Mouse (Mus musculus) cerebellum, adult 11-12 months (tissue): ENCODE data around the gene Homer2.

Experiments
- DNase-seq: peaks from one replicate; pipeline ENCODE4 v3.0.0; 2022

Homer2 gene

DNA sequence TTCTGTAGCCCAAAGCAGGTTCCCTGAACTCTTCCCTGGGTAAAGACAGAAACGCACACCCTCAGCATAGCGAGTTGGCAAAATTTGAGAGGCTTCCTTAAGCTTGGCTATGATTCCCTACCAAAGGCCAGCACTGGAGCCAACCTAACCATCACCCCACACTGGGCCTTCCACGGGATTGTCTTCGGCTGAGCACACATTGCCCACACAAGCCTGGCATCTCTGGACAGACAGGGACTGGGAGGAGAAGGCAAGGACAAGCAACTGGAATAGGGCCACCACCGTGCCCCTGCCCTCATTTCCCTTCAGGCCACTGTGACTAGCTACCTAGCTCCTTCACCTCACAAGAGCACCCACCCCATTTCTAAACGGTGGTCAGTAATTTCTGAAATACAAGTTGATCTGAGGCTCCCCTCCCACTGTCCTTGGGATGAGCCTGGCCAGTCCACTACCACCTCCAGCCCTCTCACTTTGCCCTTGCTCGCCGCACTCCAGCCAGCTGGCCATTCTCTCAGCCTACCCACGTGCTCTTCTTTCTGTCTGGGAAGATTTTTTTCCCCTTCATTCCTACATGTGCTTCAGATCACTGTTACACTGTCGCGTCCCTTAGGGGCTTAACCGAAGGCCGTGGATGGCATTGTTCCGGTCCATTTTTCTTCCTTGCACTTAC is at the start of gene Homer2:
Gene Homer2 (minus strand): TSS at position 57 of the 670 bp plus-strand sequence.
- DNase-seq = peak; percentile 45

DNA sequence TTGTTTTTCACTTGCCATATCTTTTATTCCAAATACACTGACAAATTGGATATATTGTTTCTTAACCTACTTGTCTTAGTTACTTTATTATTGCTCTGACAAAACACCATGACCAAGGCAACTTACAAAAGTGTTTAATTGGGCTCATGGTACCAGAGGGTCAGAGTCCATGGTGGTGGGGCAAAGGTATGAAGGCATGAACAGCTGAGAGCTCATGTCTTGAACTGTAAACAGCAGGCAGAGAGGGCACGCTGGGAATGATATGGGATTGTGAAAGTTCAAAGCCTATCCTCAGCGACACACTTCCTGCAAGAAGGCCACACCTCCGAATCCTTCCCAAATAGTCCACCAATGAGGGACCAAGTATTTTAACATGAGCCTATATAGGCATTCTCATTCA is 40.6 kb upstream of the Homer2 start:
- no peak for DNase-seq

DNA sequence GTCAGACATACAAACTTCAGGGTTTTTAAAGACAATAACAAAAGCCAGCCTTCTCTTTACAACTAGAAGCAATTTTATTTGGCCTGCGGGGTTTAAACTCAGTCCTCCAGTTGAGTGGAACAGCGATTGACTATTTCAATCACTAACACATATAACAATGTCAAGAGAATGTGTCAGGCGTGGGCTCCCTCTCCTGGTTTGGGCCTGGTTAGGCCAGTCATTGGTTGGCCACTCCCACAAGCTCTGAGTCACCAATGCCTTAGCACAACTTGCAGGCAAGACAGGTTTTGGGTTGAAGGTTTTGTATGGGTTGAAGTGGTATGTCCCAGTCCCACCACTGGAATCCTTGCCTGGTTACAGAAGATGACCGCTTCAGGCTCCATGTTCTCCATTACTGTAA is 36.8 kb upstream of the Homer2 start:
- DNase-seq = peak; percentile 8

DNA sequence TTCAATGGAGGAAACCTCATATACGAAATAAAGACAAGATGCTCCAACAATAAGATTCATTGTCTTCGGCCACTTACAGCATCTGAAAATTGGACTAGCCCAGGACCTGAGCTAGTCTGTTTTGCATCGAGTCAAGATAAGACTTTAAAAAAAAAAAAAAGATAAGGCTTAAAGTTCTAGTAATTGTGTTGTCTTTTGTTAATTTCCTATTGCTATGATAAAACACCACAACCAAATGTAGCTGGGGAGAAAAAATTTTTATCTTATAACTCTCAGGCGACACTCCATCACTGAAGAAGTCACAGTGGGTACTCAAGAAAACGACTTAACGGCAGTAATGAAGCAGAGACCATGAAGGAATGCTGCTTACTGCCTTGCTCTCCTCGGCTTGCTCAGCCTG is 32.7 kb upstream of the Homer2 start:
- DNase-seq = no peak

DNA sequence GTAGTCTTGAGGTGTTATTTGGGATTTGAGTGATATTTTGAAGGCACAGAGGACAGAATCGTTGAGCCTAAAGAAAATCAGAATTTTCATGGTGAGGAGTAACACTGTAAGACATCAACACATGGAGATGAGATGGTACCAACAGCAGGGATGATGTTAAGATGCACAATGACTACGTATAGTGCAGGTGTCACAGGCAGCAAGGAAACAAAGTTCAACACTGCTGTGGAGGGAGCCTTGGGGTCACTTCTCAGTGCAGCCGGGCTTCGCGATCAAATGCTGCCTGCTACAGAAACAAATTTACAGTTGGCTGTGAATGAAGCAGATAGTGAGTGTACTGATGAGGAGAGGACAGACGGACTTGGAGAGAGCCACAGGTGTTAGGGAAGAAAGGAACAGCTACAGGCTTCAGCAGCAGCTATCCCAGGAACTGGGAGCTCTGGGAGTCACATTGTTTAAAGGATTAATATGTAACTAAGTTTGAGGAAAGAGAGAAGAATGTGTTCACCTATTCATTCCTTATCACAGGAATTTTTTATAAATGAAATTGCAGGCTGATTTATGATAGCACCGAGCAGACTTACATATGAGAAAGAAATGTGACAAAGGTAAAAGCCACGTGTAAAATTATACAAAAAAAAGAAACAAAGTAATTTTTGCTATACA is 31.5 kb upstream of the Homer2 start:
- DNase-seq = no peak

DNA sequence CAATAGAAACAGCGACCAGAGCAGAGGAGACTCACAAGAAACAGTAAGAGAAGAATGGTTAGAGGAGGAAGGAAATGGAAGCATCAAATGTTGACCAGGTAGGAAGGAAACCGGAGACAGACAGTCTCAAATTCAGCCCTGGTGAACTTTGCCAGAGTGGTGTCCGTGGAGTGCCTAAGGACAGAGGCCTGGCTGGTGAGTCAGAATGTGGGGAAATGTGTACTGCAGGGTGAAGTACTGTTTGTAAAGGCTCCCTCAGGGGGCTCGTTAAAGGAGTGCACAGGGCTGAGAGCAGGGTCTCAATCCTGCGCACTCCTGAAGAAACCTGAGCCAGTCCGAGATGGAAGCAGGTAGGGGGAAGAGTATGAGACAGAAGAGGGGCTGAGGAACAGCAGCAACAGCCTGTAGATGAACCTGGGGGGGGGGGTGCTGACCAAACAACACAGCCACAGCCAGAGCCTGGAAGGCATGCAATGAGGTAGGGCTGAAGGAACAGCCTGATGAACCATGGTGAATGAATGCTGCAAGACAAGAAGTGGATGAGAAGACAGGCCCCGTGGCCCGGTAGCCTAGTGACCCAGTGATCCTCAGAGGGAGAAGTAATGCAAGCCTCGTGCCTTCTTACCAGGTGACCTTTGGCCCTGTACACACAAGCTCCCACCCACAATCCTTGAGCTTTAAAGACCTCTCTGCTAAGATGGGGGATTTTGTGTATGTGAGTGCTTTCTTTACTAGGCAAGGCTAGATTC is 28.1 kb upstream of the Homer2 start:
- DNase-seq = no peak

DNA sequence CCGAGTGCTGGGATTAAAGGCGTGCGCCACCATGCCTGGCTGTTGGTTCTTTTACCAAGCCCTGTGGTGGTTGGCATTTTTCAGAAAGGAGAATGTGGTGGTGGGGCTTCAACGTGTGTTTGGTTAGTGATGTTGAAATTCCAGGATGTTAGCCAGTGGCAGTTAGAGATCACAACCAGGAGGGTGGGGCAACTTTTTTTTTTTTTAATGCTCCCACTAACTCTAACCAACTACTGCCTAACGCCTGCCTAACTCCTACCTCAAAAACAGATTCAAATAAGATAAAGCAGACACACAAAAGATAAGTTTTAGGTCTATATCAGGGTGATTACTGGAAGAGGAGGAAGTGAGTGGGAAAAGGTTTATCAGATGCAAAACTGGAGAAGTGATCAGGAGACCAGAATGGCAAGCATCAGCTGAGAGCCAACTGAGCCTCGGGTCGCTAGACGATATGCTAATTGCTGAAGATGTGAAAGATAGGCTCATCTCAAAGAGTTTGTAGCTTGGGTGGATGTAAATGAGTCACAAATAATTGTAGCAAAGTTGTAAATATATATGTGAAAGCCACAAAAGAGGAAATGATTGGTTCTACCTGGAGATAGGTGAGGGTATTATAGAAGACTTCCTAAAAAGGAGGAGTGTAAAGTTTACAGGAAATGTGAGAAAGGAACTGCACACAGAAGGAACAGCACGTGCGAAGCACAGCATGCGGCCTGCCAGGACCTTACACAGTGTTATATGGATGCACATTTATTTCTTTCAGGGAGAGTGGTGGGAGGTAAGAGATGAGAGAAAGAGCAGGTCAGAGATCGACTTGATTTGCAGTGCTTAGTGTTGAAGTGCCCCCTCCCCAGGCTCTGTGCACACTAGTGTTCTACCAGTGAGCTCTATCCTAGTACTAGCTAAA is 25.1 kb upstream of the Homer2 start:
- no peak for DNase-seq

DNA sequence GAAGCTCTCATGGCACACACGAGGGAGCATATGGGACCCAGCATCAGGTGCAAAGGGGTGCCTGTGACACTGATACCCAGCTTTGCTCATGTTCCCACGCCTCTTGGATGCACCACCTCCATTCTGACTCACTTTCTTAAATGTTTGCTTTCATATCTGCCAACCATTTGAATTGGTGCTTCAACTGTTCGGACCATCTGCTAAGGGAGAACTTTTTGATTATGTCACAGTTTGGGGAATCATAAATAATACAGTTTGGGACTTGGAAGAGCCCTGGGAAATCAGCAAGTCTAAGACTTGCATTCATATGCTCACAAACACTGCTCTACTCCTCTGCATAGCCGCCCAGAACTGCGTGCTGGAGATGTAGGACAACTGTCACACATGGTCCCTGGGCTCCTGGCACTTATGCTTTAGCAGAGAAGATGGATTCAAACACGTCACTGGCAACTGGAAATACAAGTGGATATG is 23.9 kb upstream of the Homer2 start:
- no peak for DNase-seq

DNA sequence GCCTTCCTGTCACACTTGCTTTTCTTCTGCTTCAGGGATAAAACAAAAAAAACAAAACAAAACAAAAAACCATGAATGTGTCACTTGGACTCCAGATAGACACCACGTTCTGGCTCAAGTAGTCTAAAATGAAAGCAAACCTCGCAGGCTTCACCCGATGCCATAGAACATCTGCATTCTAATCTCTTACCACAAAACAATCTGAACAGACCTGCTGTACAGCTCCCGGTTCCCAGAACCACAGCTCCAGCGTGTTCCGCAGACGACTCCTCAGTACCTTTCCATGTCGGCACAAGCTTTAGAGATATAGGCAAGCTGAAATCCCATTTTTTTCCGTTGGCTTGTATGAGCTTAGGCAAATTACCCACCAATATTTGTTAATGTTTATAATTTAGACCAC is 22.5 kb upstream of the Homer2 start:
- no peak for DNase-seq

DNA sequence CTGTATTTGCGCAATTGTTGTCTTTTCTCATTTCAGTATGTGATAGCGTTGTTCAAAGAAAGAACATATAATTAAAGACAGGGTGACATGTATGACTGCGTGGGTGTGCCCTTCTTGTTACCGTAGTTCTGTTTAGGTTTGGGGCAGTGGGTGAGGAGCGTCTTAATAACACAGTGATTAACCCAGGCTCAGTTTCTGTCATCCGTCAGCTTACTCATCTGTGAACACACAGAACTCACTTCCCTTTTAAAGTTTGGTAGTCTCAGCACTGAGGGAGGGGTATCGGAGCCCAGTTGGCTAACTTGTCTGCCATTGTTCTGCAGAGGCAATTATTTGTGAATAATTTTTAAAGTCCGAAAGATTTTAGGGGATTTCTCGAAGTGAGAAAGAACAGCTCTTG is 20.4 kb upstream of the Homer2 start:
- DNase-seq = no peak

DNA sequence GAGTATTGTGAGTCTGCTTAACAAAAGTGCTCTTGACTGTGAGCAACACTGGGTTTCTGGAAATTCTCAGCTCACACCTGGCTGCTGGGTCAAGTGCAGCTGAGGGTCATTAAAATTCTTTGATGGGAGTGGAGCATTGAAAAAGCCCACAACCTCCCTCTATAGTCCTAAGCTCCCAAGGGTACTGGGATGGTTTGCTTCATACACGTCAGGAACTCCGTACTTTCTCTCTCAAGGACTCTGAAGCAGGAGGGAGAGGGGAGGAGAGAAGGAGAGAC is 19.3 kb upstream of the Homer2 start:
- no peak for DNase-seq

DNA sequence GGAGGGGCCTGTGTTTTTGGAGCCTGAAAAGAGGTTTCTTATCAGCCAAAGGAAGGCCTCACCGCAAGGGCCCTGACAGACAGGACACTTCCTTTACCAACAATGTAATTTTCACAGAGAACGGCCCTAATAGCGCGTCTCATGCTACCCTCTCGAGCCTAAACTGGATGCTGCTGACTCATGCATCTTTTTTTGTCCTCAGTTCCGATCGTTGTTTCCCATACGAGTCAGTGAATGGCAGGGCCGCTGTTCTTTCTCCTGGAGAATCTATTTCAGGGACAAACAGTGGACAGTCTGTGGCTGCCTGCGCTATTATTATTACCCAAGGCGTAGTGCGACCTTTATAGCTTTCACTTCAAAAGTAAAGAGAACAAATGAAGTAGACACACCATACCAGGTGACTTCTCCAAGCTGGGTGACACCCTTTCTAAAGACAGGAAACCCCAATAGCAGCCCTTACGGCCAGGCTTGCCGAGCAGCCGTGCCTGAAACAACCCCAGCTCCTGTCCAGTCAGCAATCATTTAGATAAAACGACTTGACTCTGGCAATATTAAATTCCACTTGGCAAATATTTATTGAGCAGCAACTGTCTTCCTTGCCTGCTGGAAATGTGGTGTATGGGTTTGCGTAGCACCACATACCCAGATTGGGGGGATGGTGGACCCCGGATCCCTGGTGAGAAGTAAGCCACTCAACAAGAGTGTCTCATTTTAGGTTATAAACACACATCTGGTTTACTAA is 18.8 kb upstream of the Homer2 start:
- DNase-seq = no peak

DNA sequence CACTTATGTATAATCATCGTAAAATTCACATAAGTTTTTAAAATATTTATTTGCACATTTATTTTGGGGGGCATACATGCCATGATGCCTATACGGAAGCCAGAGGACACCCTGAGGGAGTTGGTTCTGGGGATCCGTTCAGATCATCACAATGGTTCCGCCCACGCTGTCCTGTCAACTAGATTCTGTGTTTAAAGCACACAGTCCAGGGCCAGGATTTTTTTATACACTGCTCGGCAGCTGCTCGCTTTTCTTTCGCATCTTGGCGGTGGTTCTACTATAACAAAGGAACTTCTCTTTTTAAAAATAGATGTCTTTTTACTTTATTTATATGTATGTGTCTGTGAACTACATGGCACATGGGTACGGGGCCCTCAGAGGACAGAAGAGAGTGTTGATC is 16.5 kb upstream of the Homer2 start:
- no peak for DNase-seq

DNA sequence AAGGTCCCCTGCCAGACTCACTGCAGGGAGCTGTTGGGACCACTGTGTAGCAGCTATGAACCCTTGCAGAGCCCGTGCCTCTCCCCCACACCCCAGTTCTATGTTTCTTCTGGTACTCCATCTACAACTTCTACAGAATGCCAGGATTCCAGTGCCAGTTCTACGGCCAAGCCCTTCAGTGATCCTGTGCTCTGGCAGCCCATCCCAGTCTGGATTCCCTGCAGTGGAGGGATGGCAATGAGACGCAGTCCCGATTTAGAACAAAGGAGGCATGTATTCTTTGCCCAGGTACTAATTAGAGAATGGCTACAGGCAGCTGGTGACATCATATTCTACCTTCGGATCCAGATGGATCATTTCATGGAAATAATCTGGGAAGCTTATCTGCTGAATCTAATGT is 13.9 kb upstream of the Homer2 start:
- DNase-seq = no peak

DNA sequence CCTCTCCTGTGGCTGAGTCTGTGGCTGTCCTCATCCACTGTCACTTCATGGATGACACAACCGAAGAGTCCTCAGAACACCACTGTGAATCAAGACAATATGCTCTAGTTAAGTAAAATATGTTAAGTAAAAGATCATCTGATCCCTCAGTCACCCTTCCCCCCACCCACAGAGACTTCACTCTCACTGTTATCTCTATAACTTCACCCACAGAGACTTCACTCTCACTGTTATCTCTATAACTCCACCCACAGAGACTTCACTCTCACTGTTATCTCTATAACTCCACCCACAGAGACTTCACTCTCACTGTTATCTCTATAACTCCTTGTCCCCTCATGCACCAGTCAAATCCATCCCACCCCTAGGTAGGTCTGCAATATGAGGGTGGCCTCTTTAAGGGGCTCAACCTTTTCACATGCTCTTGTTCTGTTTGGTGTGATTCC is 11.9 kb upstream of the Homer2 start:
- DNase-seq = no peak

DNA sequence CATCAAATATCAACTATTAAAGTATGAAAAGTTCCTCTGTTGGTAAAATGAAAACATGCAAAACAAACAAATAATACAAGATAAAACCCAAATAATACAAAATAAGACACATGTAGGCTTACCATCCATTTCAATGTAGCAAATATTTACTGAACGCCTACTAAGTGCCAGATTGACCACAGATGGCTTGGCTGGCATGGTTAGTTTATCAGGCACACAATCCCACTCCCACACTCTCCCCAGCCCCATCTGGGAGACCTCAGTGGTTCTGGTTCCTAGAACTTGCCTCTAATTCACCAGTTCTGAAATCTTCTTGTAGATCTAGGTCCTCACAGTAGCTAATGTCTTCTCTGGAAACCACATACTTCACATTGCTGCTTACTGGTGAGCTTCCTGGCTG is 11.3 kb upstream of the Homer2 start:
- no peak for DNase-seq

DNA sequence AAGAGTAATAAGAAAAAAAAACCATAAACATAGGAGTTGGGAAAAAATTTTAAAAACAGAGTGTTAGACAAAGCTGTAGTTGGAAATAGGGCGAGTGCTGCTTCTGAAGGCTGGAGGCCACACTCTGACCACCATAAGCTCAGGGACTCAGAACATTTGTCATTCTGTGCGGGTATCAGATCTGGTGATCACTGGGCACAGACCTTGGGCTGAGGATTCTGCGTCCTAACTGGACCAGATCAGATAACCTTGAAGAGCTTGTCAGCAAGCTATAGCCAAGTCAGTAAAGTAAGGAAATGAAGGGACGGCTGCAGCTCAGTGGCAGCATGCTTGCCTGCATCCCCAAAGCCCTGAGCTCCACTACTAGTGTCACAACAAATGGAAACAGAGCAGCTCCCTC is 2.8 kb upstream of the Homer2 start:
- DNase-seq = no peak

DNA sequence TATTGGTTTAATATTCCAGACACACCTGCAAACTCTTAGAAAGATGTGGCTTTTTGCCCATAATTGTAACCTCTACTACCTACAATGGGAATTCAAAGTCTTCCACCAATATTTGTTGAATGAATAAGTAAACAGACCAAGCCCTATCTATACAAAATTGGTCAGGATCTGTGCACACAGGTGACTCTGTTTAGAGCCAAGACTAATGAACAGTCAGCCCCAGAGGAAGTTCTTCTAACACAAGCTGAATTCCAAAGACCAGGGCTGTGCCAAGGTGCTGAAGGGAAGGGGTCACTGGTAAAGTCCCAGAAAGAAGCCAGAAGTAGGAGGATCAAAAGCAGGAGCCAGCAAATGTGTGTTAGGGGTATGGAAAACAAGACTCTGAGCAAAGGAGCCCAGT is 838 bp upstream of the Homer2 start:
- DNase-seq = no peak

DNA sequence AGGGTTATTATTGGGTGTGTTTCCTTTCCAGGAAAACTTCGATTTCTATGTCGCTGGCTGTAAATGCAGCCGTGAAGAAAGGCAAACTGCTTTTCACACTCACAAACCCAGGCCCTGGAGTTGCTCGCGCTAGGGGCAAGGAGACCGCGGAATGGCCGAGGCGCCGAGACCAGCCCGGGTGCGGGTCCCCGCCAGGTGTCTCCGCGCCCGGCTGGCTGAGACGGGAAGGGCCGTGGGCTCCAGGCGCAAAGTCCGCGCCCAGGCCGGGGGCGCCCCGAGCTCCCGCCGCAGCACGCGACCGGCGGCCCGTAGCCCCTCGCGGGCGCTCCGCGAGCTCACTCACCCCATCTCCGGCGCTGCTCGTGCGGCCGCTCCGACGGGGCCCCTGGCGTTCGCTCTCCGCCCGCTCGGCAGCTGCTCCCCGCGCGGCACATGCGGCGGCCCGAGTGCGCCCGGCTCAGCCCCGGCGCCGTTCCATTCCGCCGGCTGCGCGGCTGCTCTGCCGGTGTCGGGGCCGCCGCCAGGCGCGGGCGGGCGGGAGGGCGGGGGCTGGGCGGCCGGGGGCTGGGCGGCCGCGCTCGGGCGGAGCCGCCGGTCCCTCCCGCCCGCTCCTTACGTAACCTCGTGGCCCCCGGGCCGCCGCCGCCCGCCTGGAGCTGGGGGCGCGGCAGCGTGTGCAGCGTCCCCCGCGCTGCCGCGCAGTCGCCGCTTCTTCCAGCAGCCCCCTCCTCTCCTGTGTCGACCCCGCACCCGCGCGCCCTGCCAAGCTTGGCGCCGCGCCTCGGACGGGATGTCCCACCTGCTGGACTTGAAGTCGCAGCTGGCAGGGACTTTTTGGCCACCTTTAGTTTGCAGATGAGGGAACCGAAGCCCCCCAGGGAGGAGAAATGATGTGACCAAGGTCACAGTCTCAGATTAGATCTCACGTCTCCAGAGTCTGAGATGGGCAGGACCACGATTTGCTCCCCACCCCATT is 623 bp downstream of the Homer2 start:
- DNase-seq = peak; percentile 51

DNA sequence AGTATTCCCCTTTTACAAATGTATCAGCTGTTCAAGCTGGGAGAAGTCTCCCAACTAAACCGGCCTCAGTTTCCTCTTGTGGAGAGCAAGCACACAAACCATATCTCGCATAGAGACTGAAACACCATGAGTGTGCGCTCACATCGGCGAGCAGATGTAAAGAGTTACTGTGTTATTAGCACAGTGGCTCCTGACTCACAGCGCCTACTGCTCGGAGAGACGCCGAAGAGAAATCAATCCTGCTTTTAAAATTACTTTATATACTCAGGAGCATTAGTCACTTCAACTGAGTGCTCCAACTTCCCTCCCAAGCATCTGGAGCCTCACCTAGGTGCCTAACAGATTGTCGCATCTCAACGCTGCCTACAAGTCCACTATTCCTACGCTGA is 1.3 kb downstream of the Homer2 start:
- no peak for DNase-seq

DNA sequence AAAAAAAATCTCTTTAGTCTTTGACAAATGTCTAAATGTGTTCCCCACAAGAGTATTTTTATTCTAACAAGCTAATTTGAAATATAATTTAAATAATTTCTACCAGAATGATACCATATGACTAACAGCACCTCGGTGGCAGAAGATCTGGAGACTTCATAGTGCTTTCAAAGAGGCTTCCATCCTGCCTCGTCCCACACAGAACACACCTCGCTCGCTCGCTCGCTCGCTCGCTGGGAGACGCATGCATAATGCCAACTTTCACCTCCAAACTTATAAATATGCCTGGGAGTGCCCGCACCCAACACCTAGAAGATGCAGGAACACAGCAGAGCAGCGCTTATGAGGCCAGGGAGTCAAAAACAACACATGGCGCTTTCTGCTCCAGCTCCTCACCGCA is 9.0 kb downstream of the Homer2 start:
- DNase-seq = no peak
